Comparison of ENCODE assay signal across 7 mouse cellular contexts in genomic region chr16:84774761-84775231, GRCm38 (mm10). TPM values are rescaled to one million over a fixed set of nuclear protein-coding genes. Genes with fewer than 3 reads are reported as not detected.
DNase-seq lines count a peak whose midpoint lies in the region; ATAC-seq and TF ChIP-seq lines count a peak whose summit lies in the region.

No protein-coding gene starts in this region.

- 1% methylated on average over 23 of the region's 23 CpGs for WGBS in heart, embryonic 10.5 days
- WGBS in limb, embryonic 14.5 days, result under 1% methylated on average over 23 of the region's 23 CpGs
- 0% methylated on average over 23 of the region's 23 CpGs for WGBS in midbrain, embryonic 16.5 days

- peak; percentile 32; the same call in 1 of the 2 replicates for ATAC-seq in limb, embryonic 14.5 days (ENCODE audit: low FRiP score, low read depth)
- peak; percentile 52 for ATAC-seq in midbrain, embryonic 16.5 days
- ATAC-seq in activated CD4-positive, CD25-positive, alpha-beta regulatory T cell, adult 4 months, result no peak

- peak overlapping the region; percentile 69 for H3K4me3 ChIP-seq in heart, embryonic 10.5 days
- peak overlapping the region; percentile 62 for H3K4me3 ChIP-seq in limb, embryonic 14.5 days (replicated peaks; ENCODE audit: low read length)
- H3K4me3 ChIP-seq in midbrain, embryonic 16.5 days (ENCODE audit: low read depth, low read length), result peak overlapping the region; percentile 67

- 0 out of 2 replicates have a peak, but pooled peaks cover 7% of the 10 kb centered on the region for H3K4me1 ChIP-seq in heart, embryonic 10.5 days
- peaks cover 7% of the 10 kb centered on the region; the same call in 1 of the 2 replicates for H3K4me1 ChIP-seq in limb, embryonic 14.5 days (ENCODE audit: control insufficient read depth, insufficient read depth, low read length)
- peaks cover 8% of the 10 kb centered on the region; the same call in 1 of the 2 replicates for H3K4me1 ChIP-seq in midbrain, embryonic 16.5 days (ENCODE audit: control insufficient read depth, insufficient read depth, low read length)

- H3K27ac ChIP-seq in heart, embryonic 10.5 days, result no peak overlapping the region; the same call in 1 of the 2 replicates
- H3K27ac ChIP-seq in limb, embryonic 14.5 days (replicated peaks; ENCODE audit: low read depth, low read length), result no peak overlapping the region
- H3K27ac ChIP-seq in midbrain, embryonic 16.5 days (ENCODE audit: low read length), result peak overlapping the region; percentile 86

- no peak for TF ChIP-seq POLR2A in limb, embryonic 14.5 days (IDR thresholded peaks at IDR 0.05; ENCODE audit: borderline replicate concordance, extremely low read depth, insufficient read depth, insufficient read length)

- DNase-seq in brain, adult 2 months (ENCODE audit: low read depth, low spot score), result peak; percentile 76
- DNase-seq in embryo, embryonic 9.5 days (ENCODE audit: extremely low spot score), result peak; percentile 72
- no peak for DNase-seq in heart, embryonic 10.5 days (ENCODE audit: low spot score)
- peak; percentile 11 for DNase-seq in kidney, adult 9 months
- DNase-seq in limb, embryonic 14.5 days (ENCODE audit: low spot score), result peak; percentile 64

- no peaks in the 10 kb centered on the region; the same call in 1 of the 2 replicates for H3K27me3 ChIP-seq in heart, embryonic 10.5 days (ENCODE audit: insufficient read depth, poor library complexity, severe bottlenecking)
- H3K27me3 ChIP-seq in limb, embryonic 14.5 days (ENCODE audit: control insufficient read depth, insufficient read depth, low read length), result peaks cover 17% of the 10 kb centered on the region
- H3K27me3 ChIP-seq in midbrain, embryonic 16.5 days (ENCODE audit: control insufficient read depth, insufficient read depth, low read depth, low read length), result no peaks in the 10 kb centered on the region

- peak overlapping the region; percentile 51 for H3K9ac ChIP-seq in limb, embryonic 14.5 days (ENCODE audit: low read depth, low read length, severe bottlenecking)
- peak overlapping the region; percentile 76 for H3K9ac ChIP-seq in midbrain, embryonic 16.5 days (ENCODE audit: low read depth, low read length)

- peak overlapping the region; percentile 91 for H3K4me2 ChIP-seq in limb, embryonic 14.5 days (replicated peaks; ENCODE audit: low read depth, low read length, severe bottlenecking)
- H3K4me2 ChIP-seq in midbrain, embryonic 16.5 days (ENCODE audit: low read length), result peak overlapping the region; percentile 97

- H3K36me3 ChIP-seq in heart, embryonic 10.5 days, result no peaks in the 10 kb centered on the region
- no peaks in the 10 kb centered on the region for H3K36me3 ChIP-seq in limb, embryonic 14.5 days (ENCODE audit: control insufficient read depth, insufficient read depth, low read length)
- H3K36me3 ChIP-seq in midbrain, embryonic 16.5 days (ENCODE audit: control insufficient read depth, insufficient read depth, low read length), result no peaks in the 10 kb centered on the region

- no peaks in the 10 kb centered on the region for H3K9me3 ChIP-seq in heart, embryonic 10.5 days
- no peaks in the 10 kb centered on the region for H3K9me3 ChIP-seq in limb, embryonic 14.5 days (ENCODE audit: control insufficient read depth, low read length)
- no peaks in the 10 kb centered on the region for H3K9me3 ChIP-seq in midbrain, embryonic 16.5 days (replicated peaks; ENCODE audit: control insufficient read depth, low read length, poor library complexity, severe bottlenecking)

RNA-seq across cellular contexts. Expression of gene Jam2, which starts 0.9 kb away (rescaled TPM):
- 3.5 and 4.6 TPM in 2 replicates for polyA plus RNA-seq in heart, embryonic 10.5 days (2016; fragmentation: Nextera tagmentation; extraction: Ambion mirVana)
- polyA plus RNA-seq in limb, embryonic 14.5 days (2012; rRNA removed), result 8.8 and 9.1 TPM in 2 replicates
- 12.8 and 14.6 TPM in 2 replicates for polyA plus RNA-seq in limb, embryonic 14.5 days (2014; fragmentation: Nextera tagmentation; extraction: Ambion mirVana)
- 23.1 and 23.6 TPM in 2 replicates for polyA plus RNA-seq in midbrain, embryonic 16.5 days (2015; fragmentation: Nextera tagmentation; extraction: Ambion mirVana)
- not detected for polyA plus RNA-seq in activated CD4-positive, CD25-positive, alpha-beta regulatory T cell, adult 4 months (2017; shearing (Covaris generic))

RNA-seq across cellular contexts. Expression of gene Mrpl39, which starts 39.3 kb away (rescaled TPM):
- polyA plus RNA-seq in heart, embryonic 10.5 days (2016; fragmentation: Nextera tagmentation; extraction: Ambion mirVana), result 51.0 and 53.4 TPM in 2 replicates
- polyA plus RNA-seq in limb, embryonic 14.5 days (2012; rRNA removed), result 28.0 and 39.1 TPM in 2 replicates
- 41.1 and 46.1 TPM in 2 replicates for polyA plus RNA-seq in limb, embryonic 14.5 days (2014; fragmentation: Nextera tagmentation; extraction: Ambion mirVana)
- polyA plus RNA-seq in midbrain, embryonic 16.5 days (2015; fragmentation: Nextera tagmentation; extraction: Ambion mirVana), result 37.3 and 37.4 TPM in 2 replicates
- 10 to 100 TPM; 22.8 to 25.8 TPM for polyA plus RNA-seq in activated CD4-positive, CD25-positive, alpha-beta regulatory T cell, adult 4 months (2017; shearing (Covaris generic))

RNA-seq across cellular contexts. Expression of gene Gabpa, which starts 59.9 kb away (rescaled TPM):
- polyA plus RNA-seq in heart, embryonic 10.5 days (2016; fragmentation: Nextera tagmentation; extraction: Ambion mirVana), result 38.4 and 45.6 TPM in 2 replicates
- polyA plus RNA-seq in limb, embryonic 14.5 days (2012; rRNA removed), result 28.4 and 33.9 TPM in 2 replicates
- polyA plus RNA-seq in limb, embryonic 14.5 days (2014; fragmentation: Nextera tagmentation; extraction: Ambion mirVana), result 34.4 and 38.4 TPM in 2 replicates
- polyA plus RNA-seq in midbrain, embryonic 16.5 days (2015; fragmentation: Nextera tagmentation; extraction: Ambion mirVana), result 17.1 and 18.4 TPM in 2 replicates
- polyA plus RNA-seq in activated CD4-positive, CD25-positive, alpha-beta regulatory T cell, adult 4 months (2017; shearing (Covaris generic)), result 10 to 100 TPM; 20.9 to 25.0 TPM
